Mouse (Mus musculus) liver, postnatal 0 days (tissue): Measurements from ENCODE around the gene Inha. TPM values are rescaled to one million over a fixed set of nuclear protein-coding genes. Genes with fewer than 3 reads are reported as not detected.
A peak's percentile ranks its signal among the peaks of the same experiment; 100 is the strongest.

Experiments
- ATAC-seq: fragments of 200-750 bp; cut with Nextera tagmentation; 2 replicates; pipeline ENCODE4 v1.8.0; 2017; ENCODE audit warnings: mild to moderate bottlenecking, moderate library complexity
- DNase-seq: peaks from one replicate; pipeline ENCODE4 v3.0.0-alpha.2; 2016
- H3K27ac ChIP-seq: fragments of 300-500 bp; sonication (generic); 2 replicates; pipeline ENCODE4 v1.5.1; 2014; ENCODE audit warnings: antibody characterized with exemption, moderate library complexity, mild to moderate bottlenecking, low read depth
- H3K27me3 ChIP-seq: fragments of 300-500 bp; sonication (generic); 2 replicates; pipeline ENCODE4 v1.6.1; 2014; ENCODE audit warnings: low read length, control low read depth, mixed read lengths; ENCODE audit not compliant: insufficient read depth
- H3K36me3 ChIP-seq: fragments of 300-500 bp; sonication (generic); replicated peaks from 2 replicates; pipeline ENCODE4 v1.6.1; 2014; ENCODE audit warnings: mild to moderate bottlenecking, control low read depth, low read length, moderate library complexity, mixed read lengths; ENCODE audit not compliant: insufficient read depth
- H3K4me1 ChIP-seq: fragments of 300-500 bp; sonication (generic); 2 replicates; pipeline ENCODE4 v1.6.1; 2014; ENCODE audit warnings: antibody characterized with exemption, mild to moderate bottlenecking, control low read depth; ENCODE audit not compliant: insufficient read depth
- H3K4me2 ChIP-seq: fragments of 300-500 bp; sonication (generic); 2 replicates; pipeline ENCODE4 v1.6.1; 2014; ENCODE audit warnings: low read depth, mild to moderate bottlenecking, low read length, moderate library complexity, mixed read lengths
- H3K4me3 ChIP-seq: fragments of 300-500 bp; sonication (generic); 2 replicates; pipeline ENCODE4 v1.5.1; 2014; ENCODE audit warnings: low read depth, low read length
- H3K9ac ChIP-seq: fragments of 300-500 bp; sonication (generic); replicated peaks from 2 replicates; pipeline ENCODE4 v1.6.1; 2014; ENCODE audit warnings: mild to moderate bottlenecking, moderate library complexity
- H3K9me3 ChIP-seq: fragments of 300-500 bp; sonication (generic); 2 replicates; pipeline ENCODE4 v1.6.1; 2016; ENCODE audit warnings: mild to moderate bottlenecking, control low read depth, low read length, mixed read lengths
- CTCF ChIP-seq: sonication (generic); IDR thresholded peaks from 2 replicates; pipeline ENCODE4 v1.5.1; 2016; ENCODE audit warnings: antibody characterized with exemption, low read depth
- EP300 ChIP-seq: IDR thresholded peaks from 2 replicates; pipeline ENCODE4 v1.6.1; 2016; ENCODE audit warnings: antibody characterized with exemption, low read depth, mild to moderate bottlenecking
- WGBS: fragments of 180-500 bp; shearing (Covaris S2); extraction: QIAGEN DNeasy Blood & Tissue Kit; methylation state at CpG from one replicate; pipeline ENCODE4 v1.1.7; 2014; ENCODE audit not compliant: insufficient replicate concordance; 5-methylcytosine and 5-hydroxymethylcytosine counted together
- polyA plus RNA-seq: library from polyadenylated mRNA; unstranded; fragments of >200 nt; fragmentation: Nextera tagmentation; extraction: Ambion mirVana; gene quantifications from 2 replicates; pipeline ENCODE4 v1.2.1, GENCODE M21; 2015

Gene Inha
- polyA plus RNA-seq, 1 experiment from 2014 or later, result 0.33 TPM

DNA sequence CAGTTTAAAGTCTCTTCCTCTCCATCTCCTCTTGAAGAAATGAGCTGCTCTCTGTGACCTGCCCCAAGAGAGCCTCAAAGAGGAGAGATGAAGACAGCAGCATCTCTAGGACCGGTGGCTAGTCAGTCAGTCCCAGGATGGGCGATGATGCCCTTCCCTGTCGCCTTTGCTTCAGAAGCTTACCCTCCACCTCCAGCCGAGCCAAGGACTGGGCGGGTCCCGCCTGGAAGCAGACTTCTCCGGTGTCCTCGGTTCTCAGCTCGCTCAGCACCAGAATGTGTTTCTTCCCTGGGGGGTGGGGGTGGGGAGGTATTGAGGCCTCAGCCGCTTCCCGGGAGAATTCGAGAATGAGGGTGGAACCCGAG, 19.9 kb upstream of the Inha start:
- H3K4me2 ChIP-seq, result peak overlapping the region; percentile 70
- H3K27ac ChIP-seq, result no peak overlapping the region
- H3K4me1 ChIP-seq, result no peaks in the 10 kb centered on the region
- TF ChIP-seq CTCF (no peak), EP300 (no peak)
- ATAC-seq (no peak), DNase-seq (no peak)
- H3K36me3 ChIP-seq, result no peaks in the 10 kb centered on the region
- H3K9ac ChIP-seq, result no peak overlapping the region
- peaks cover 69% of the 10 kb centered on the region for H3K27me3 ChIP-seq
- H3K9me3 ChIP-seq, result no peaks in the 10 kb centered on the region
- WGBS, result 10% methylated on average over 13 of the region's 13 CpGs
- H3K4me3 ChIP-seq, result peak overlapping the region; percentile 41

DNA sequence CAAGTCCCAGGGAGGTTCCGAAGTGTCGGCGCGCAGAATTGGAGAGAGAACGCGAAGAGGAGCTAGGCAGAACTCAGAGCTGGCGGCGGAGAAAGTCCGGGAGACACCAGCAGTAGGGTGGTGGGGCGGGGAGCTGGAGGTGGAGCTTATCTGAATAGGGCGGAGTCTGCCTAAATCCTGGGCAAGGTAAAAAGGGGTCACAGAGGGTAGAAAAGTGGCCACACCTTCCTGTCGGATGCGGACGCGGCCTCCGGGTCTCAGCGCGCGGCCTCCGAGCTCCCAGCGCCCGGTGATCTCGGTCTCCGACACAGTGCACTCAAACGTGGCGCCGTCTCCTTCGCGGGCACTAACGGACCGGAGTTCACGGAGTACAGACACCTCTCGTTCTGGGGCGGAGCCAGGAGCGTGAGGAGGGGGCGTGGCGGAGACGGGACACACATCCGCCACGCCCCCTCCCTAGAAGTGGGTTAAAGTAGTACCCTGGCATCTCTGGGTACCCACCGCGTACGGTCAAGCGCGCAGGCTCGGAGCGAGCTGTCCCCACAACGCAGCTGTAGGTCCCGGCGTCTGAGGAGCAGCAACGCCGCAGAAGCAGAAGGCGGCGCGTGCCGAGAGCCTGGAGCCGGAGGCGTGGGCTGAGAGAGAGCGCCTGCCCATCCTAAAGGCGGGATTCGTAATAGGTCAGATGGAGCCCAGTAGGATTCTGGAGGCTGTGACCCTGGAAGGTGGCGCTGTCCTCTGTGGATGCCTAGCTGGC, 19.3 kb upstream of the Inha start:
- 8% methylated on average over 62 of the region's 62 CpGs for WGBS
- Histone ChIP-seq H3K9ac (no peak overlapping the region), H3K9me3 (no peaks in the 10 kb centered on the region), H3K4me2 (peak overlapping the region; percentile 70), H3K27me3 (peaks cover 63% of the 10 kb centered on the region), H3K4me1 (no peaks in the 10 kb centered on the region), H3K27ac (no peak overlapping the region), H3K4me3 (peak overlapping the region; percentile 41), H3K36me3 (no peaks in the 10 kb centered on the region)
- DNase-seq (peak; percentile 66), ATAC-seq (peak; percentile 77)
- TF ChIP-seq EP300 (no peak), CTCF (no peak)

DNA sequence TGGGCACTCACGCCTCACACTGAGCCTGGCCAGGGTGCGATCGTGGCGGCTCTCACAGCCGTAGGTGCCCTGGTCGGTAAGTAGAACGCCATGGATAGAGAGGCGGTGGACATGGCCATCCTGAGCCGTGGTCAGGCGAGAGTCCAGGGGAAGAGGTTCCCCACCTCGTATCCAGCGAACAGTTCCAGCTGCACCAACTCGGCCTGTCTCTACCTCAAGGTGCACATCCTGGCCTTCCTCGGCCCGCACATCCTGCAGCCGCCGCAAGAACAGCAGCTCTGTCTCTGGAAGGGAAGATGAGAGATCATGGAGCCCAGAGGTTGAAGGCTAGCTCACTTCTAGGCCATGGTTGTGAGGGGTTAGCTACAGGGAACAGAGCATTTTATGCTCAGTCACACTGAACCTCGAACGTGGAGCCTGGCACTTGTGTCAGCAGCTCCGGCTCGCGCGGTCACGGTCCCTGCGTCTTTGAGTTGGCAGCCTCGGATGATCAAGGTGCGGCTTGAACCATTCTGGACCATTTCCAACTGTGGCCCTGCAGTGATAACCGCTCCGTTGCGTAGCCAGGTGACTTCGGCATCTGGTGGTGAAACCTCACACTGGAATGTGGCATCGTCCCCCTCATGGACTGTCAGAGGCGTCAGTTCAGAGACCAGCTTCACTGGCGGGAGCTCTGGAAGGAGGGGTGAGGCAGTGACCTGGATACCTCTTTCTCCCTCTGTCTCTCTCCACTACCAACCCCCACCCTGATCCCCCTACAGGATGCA, 15.9 kb upstream of the Inha start:
- H3K4me3 ChIP-seq, result no peak overlapping the region
- H3K36me3 ChIP-seq, result no peaks in the 10 kb centered on the region
- H3K27me3 ChIP-seq, result peaks cover 35% of the 10 kb centered on the region
- no peak overlapping the region for H3K4me2 ChIP-seq
- no peak overlapping the region for H3K9ac ChIP-seq
- ATAC-seq (no peak), DNase-seq (no peak)
- H3K4me1 ChIP-seq, result no peaks in the 10 kb centered on the region
- H3K27ac ChIP-seq, result no peak overlapping the region
- TF ChIP-seq EP300 (no peak), CTCF (no peak)
- no peaks in the 10 kb centered on the region for H3K9me3 ChIP-seq
- WGBS, result 87% methylated on average over 34 of the region's 34 CpGs

DNA sequence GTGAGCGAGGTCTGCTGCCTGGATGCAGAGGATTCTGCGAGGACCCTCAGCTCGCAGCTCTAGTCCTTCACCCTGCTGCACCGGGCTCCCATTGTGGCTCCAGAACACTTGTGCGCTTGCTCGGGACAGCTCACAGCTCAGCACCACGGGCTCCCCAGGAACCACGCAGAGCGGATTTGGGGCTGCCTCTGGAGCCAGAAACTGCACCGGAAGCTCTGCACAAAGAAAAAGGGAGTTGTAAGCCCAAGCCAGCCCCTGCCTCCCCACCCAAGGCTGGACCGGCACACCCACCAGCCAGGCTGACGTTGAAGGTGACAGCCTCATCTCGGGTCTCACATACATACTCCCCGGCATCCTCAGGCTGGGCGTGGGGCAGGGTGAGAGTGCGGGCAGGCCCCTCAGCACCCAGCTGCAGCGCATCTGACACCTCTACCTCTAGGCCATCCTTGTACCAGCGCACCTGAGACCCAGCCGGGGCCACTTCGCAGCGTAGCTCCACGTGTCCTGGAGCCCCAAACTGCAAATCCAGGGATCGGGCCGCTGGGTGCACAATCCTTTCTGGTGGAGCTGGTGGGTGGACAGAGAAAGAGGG, 14.2 kb upstream of the Inha start:
- Histone ChIP-seq H3K27ac (no peak overlapping the region), H3K27me3 (peaks cover 18% of the 10 kb centered on the region), H3K4me2 (no peak overlapping the region), H3K9ac (no peak overlapping the region), H3K36me3 (no peaks in the 10 kb centered on the region), H3K4me3 (no peak overlapping the region), H3K4me1 (no peaks in the 10 kb centered on the region), H3K9me3 (no peaks in the 10 kb centered on the region)
- 63% methylated on average over 24 of the region's 24 CpGs for WGBS
- TF ChIP-seq EP300 (no peak), CTCF (no peak)
- DNase-seq (no peak), ATAC-seq (no peak)

DNA sequence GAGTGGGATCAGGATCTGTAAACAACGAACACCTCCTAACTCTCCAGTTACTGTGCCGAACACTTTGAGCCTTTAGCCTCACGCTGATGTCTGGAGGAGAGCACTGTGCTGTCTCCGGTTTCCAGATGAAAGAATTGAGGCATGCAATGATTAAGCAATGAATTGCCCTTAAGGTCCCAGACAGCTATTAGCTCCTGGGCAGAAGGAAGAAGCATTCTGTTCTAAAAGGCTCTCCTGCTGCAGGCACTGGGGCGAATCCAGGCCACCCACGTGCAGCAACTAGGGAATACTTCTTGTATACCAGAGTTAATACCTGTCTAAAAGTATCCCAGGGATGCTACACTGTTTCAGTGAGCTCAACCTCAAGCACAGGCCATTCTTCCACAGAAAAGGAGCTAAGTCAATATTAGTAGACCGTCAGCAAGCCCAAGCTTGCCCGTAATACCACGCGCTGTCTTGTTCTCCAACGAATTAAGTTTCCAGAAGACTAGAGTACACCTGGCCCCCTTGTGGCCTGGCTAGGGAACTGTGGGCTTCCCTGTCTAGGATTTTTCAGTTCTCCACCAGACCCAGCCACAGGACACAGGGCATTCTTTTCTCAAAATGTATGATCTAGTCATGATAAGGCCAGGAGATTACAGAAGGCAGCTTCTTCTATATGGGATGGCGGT, 11.9 kb upstream of the Inha start:
- DNase-seq (no peak), ATAC-seq (0 out of 2 replicates have a peak, but pooled peaks have one; percentile 35)
- Histone ChIP-seq H3K9me3 (no peaks in the 10 kb centered on the region), H3K4me3 (no peak overlapping the region), H3K9ac (no peak overlapping the region), H3K4me1 (no peaks in the 10 kb centered on the region), H3K27ac (no peak overlapping the region), H3K4me2 (no peak overlapping the region), H3K27me3 (no peaks in the 10 kb centered on the region), H3K36me3 (no peaks in the 10 kb centered on the region)
- TF ChIP-seq EP300, result no peak
- peak; percentile 70 for TF ChIP-seq CTCF
- 67% methylated on average over 12 of the region's 12 CpGs for WGBS

DNA sequence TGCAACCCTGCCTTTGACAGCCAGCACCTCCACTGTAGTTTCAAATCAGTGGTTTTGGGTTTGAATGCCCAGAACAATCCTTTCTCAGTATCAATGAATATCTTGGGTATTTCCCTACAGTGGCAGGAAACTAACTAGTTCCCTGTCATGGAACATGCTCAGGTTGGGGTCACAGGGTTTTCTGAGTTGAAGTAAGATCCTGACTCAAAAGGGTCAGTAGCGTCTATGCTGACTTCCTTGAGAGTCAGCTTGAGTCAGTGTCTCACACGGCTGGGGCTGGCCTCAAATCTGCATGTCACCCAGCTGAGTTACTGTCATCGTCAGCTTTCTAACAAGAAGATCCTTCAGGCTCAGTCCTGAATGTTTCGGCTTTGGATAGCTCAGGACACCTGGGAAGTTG, 8.0 kb upstream of the Inha start:
- TF ChIP-seq EP300, result no peak
- TF ChIP-seq CTCF, result no peak
- ATAC-seq, result no peak
- Histone ChIP-seq H3K36me3 (no peaks in the 10 kb centered on the region), H3K4me1 (no peaks in the 10 kb centered on the region), H3K9me3 (no peaks in the 10 kb centered on the region), H3K9ac (no peak overlapping the region), H3K4me3 (no peak overlapping the region), H3K27me3 (peaks cover 7% of the 10 kb centered on the region; the same call in 1 of the 2 replicates), H3K27ac (no peak overlapping the region), H3K4me2 (no peak overlapping the region)
- no peak for DNase-seq
- WGBS, result 73% methylated on average over 4 of the region's 4 CpGs
